Mouse (Mus musculus) liver, embryonic 14.5 days (tissue): ENCODE measurements around the gene Ppp1r12b. TPM values are rescaled to one million over a fixed set of nuclear protein-coding genes. Genes with fewer than 3 reads are reported as not detected.
A peak's percentile ranks its signal among the peaks of the same experiment; 100 is the strongest.

ENCODE experiments used
- ATAC-seq: fragments of 200-750 bp; cut with Nextera tagmentation; 2 replicates; pipeline ENCODE4 v1.8.0; 2017; ENCODE audit warnings: moderate number of reproducible peaks, mild to moderate bottlenecking, moderate library complexity; ENCODE audit not compliant: insufficient read depth
- DNase-seq, 3 experiments: peaks; one replicate each; pipeline ENCODE4 v3.0.0-alpha.2; 2012 to 2013; ENCODE audit warnings: low read depth in 3 of 3, low spot score in 3 of 3
- H3K27ac ChIP-seq: fragments of 300-500 bp; sonication (generic); 2 replicates; pipeline ENCODE4 v1.5.1; 2014; ENCODE audit warnings: moderate library complexity, mild to moderate bottlenecking, control low read depth, inconsistent platforms
- H3K27me3 ChIP-seq: fragments of 300-500 bp; sonication (generic); 2 replicates; pipeline ENCODE4 v1.6.1; 2014; ENCODE audit warnings: mild to moderate bottlenecking, low read length, moderate library complexity; ENCODE audit not compliant: control insufficient read depth, insufficient read depth
- H3K36me3 ChIP-seq: fragments of 300-500 bp; sonication (generic); replicated peaks from 2 replicates; pipeline ENCODE4 v1.6.1; 2014; ENCODE audit warnings: low read depth; ENCODE audit not compliant: control insufficient read depth, insufficient read depth
- H3K4me1 ChIP-seq, 2 experiments: fragments of 200-500 bp in 1 of 2; fragments of 300-500 bp in 1 of 2; sonication (generic) in 1 of 2; replicated peaks; 2 replicates each; pipeline ENCODE4 v1.6.1; 2012 to 2014; ENCODE audit warnings: antibody characterized with exemption in 1 of 2, inconsistent platforms in 1 of 2, low read length in 1 of 2; ENCODE audit not compliant: control insufficient read depth in 2 of 2, insufficient read depth in 2 of 2
- H3K4me2 ChIP-seq: fragments of 300-500 bp; sonication (generic); 2 replicates; pipeline ENCODE4 v1.6.1; 2014; ENCODE audit warnings: low read depth, mild to moderate bottlenecking, control low read depth, moderate library complexity
- H3K4me3 ChIP-seq, 2 experiments: fragments of 200-500 bp in 1 of 2; fragments of 300-500 bp in 1 of 2; sonication (generic) in 1 of 2; 2 replicates each; pipeline ENCODE4 v1.5.1; 2012 to 2014; ENCODE audit warnings: low read depth in 2 of 2, low read length in 2 of 2, mild to moderate bottlenecking in 2 of 2, control low read depth in 1 of 2, inconsistent platforms in 1 of 2, moderate library complexity in 1 of 2; ENCODE audit not compliant: insufficient read depth in 1 of 2
- H3K9ac ChIP-seq: fragments of 300-500 bp; sonication (generic); replicated peaks from 2 replicates; pipeline ENCODE4 v1.6.1; 2014; ENCODE audit warnings: mild to moderate bottlenecking, control low read depth, moderate library complexity
- H3K9me3 ChIP-seq: fragments of 300-500 bp; sonication (generic); 2 replicates; pipeline ENCODE4 v1.6.1; 2016; ENCODE audit warnings: low read length, mixed read lengths; ENCODE audit not compliant: control insufficient read depth
- CTCF ChIP-seq: IDR thresholded peaks from 2 replicates; pipeline ENCODE4 v1.5.1; 2016; ENCODE audit warnings: antibody characterized with exemption, low read depth, control low read depth
- EP300 ChIP-seq: IDR thresholded peaks from 2 replicates; pipeline ENCODE4 v1.6.1; 2016; ENCODE audit warnings: antibody characterized with exemption, low read depth
- WGBS: fragments of 180-500 bp; shearing (Covaris S2); extraction: QIAGEN DNeasy Blood & Tissue Kit; methylation state at CpG from one replicate; pipeline ENCODE4 v1.1.7; 2014; ENCODE audit not compliant: insufficient replicate concordance; 5-methylcytosine and 5-hydroxymethylcytosine counted together
- polyA plus RNA-seq, 2 experiments: library from polyadenylated mRNA; depleted of rRNA in 1 of 2; stranded (reverse) in 1 of 2; unstranded in 1 of 2; fragments of >200 nt; fragmentation: Nextera tagmentation in 1 of 2; extraction: Ambion mirVana in 1 of 2; gene quantifications; 2 replicates each; pipeline versions ENCODE4 v1.2.1 to v1.2.3; 2012 to 2014

Gene Ppp1r12b
- polyA plus RNA-seq, 2 experiments = 1.6 to 1.7 TPM

- ATAC-seq (no peak), DNase-seq (no peak)
- 82% methylated on average over 6 of the region's 6 CpGs for WGBS
- no peak overlapping the region for H3K9ac ChIP-seq
- H3K4me3 ChIP-seq = no peak overlapping the region
- no peak overlapping the region for H3K27ac ChIP-seq
- H3K4me2 ChIP-seq = no peak overlapping the region
- H3K27me3 ChIP-seq = no peaks in the 10 kb centered on the region
- H3K9me3 ChIP-seq = no peaks in the 10 kb centered on the region
- H3K4me1 ChIP-seq = no peaks in the 10 kb centered on the region
- TF ChIP-seq CTCF (no peak), EP300 (no peak)
- H3K36me3 ChIP-seq = no peaks in the 10 kb centered on the region; the same call in 1 of the 2 replicates
Measured at GRCm38 (mm10) chr1:134889629-134890028, 66.1 kb downstream of the Ppp1r12b start.

GRCm38 (mm10) chr1:134875800-134876199 lies 79.9 kb downstream of the Ppp1r12b start:
- peaks cover 3 to 7% of the 10 kb centered on the region in 2 experiments for H3K4me1 ChIP-seq
- H3K4me3 ChIP-seq = no peak overlapping the region
- 3% methylated on average over 4 of the region's 4 CpGs for WGBS
- H3K9me3 ChIP-seq = no peaks in the 10 kb centered on the region
- no peak overlapping the region; the same call in none of the 2 replicates for H3K4me2 ChIP-seq
- H3K27ac ChIP-seq = no peak overlapping the region
- no peak for TF ChIP-seq CTCF
- TF ChIP-seq EP300 = no peak
- H3K27me3 ChIP-seq = no peaks in the 10 kb centered on the region
- ATAC-seq (peak; percentile 65; the same call in 1 of the 2 replicates), DNase-seq (peak; percentile 17 to 43 (median 35))
- no peaks in the 10 kb centered on the region for H3K36me3 ChIP-seq
- no peak overlapping the region for H3K9ac ChIP-seq

DNA sequence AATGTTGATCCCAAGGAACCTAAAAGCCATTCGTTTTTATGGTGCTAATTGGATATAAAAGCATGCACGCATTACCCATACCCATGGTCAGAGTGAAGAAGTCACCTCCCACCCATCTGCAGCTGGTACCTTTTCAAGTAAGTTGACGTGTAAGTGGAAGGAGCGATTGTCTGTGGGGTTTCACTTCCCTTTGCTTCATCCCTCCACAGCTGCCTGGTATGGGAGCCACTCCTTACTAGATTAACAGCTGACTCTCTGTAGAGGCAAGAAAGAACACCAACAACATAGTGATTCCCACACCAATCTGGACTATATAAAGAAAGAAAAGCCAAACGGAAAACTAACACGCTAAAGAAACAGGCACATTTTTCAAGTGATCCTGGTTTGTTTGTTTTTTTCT lies 83.1 kb downstream of the Ppp1r12b start:
- H3K4me1 ChIP-seq = peaks cover 3 to 7% of the 10 kb centered on the region in 2 experiments
- H3K9me3 ChIP-seq = no peaks in the 10 kb centered on the region
- H3K27ac ChIP-seq = no peak overlapping the region
- H3K9ac ChIP-seq = no peak overlapping the region
- H3K4me3 ChIP-seq = no peak overlapping the region
- ATAC-seq (no peak), DNase-seq (no peak)
- TF ChIP-seq CTCF = no peak
- no peak overlapping the region for H3K4me2 ChIP-seq
- H3K27me3 ChIP-seq = no peaks in the 10 kb centered on the region
- H3K36me3 ChIP-seq = no peaks in the 10 kb centered on the region
- WGBS = 72% methylated on average over 6 of the region's 6 CpGs

DNA sequence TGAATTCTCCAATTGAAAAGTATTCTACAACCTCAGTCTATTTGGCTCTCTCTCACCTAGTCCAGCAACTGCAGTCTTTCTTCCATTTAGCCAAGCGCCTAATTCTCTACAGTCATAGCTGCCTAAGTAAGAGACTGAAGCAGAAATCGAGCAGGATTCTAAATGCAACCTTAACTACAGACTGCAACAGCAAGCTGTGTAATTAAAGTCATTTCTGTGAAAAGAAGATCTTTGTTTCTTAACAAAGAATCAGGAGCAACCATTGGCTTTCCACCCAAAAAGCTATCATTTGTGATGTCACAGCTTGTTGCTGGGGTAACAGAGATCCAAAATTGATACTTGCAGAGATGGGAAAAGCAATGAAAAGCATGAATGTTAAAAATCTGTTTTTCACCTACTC lies 89.3 kb downstream of the Ppp1r12b start:
- H3K27ac ChIP-seq = no peak overlapping the region
- no peak overlapping the region for H3K4me2 ChIP-seq
- no peaks in the 10 kb centered on the region for H3K9me3 ChIP-seq
- TF ChIP-seq EP300 (no peak), CTCF (no peak)
- H3K9ac ChIP-seq = no peak overlapping the region
- H3K4me3 ChIP-seq = no peak overlapping the region
- 72% methylated on average over 2 of the region's 2 CpGs for WGBS
- DNase-seq (no peak), ATAC-seq (no peak)
- H3K4me1 ChIP-seq = no peaks in the 10 kb centered on the region
- no peaks in the 10 kb centered on the region for H3K27me3 ChIP-seq
- no peaks in the 10 kb centered on the region for H3K36me3 ChIP-seq

- no peak for DNase-seq
- no peak overlapping the region for H3K4me2 ChIP-seq
- 59% methylated on average over 6 of the region's 6 CpGs for WGBS
Measured at GRCm38 (mm10) chr1:134865552-134865951, 90.2 kb downstream of the Ppp1r12b start.

More at GRCm38 (mm10) chr1:134865552-134865951, 90.2 kb downstream of the Ppp1r12b start:
- TF ChIP-seq EP300 = no peak
- no peak for TF ChIP-seq CTCF
- Histone ChIP-seq H3K9me3 (no peaks in the 10 kb centered on the region), H3K4me3 (no peak overlapping the region), H3K27me3 (no peaks in the 10 kb centered on the region), H3K9ac (no peak overlapping the region), H3K27ac (no peak overlapping the region), H3K36me3 (no peaks in the 10 kb centered on the region), H3K4me1 (no peaks in the 10 kb centered on the region)
- ATAC-seq = no peak
